Mouse (Mus musculus): Measurements from ENCODE around the gene Ctrc.

GRCm38 (mm10) chr4:141864506-141864905 is 18.3 kb upstream of the Ctrc start:
- TF ChIP-seq CTCF (IDR thresholded peaks at IDR 0.05; ENCODE audit: insufficient read depth, low read length) (no peak), POLR2A (IDR thresholded peaks at IDR 0.05; ENCODE audit: borderline replicate concordance, extremely low read depth, low read depth, low read length) (no peak)
